Mouse (Mus musculus): ENCODE data around the gene Clic1. TPM values are rescaled to one million over a fixed set of nuclear protein-coding genes. Genes with fewer than 3 reads are reported as not detected.

Clic1 gene
- polyA plus RNA-seq, 1 experiment from 2014 or later, result 62.4 TPM

GRCm38 (mm10) chr17:35022541-35023060 lies 27.2 kb upstream of the Clic1 start:
- H3K9ac ChIP-seq, result no peak overlapping the region
- no peaks in the 10 kb centered on the region for H3K36me3 ChIP-seq (replicated peaks)
- WGBS, result 93% methylated on average over 8 of the region's 8 CpGs
- H3K4me2 ChIP-seq, result no peak overlapping the region
- H3K27ac ChIP-seq, result no peak overlapping the region
- ATAC-seq (replicated peaks), result no peak
- H3K4me1 ChIP-seq, result peaks cover 8% of the 10 kb centered on the region
- no peaks in the 10 kb centered on the region for H3K27me3 ChIP-seq (replicated peaks)
- H3K4me3 ChIP-seq, result no peak overlapping the region
- H3K9me3 ChIP-seq, result no peaks in the 10 kb centered on the region

DNA sequence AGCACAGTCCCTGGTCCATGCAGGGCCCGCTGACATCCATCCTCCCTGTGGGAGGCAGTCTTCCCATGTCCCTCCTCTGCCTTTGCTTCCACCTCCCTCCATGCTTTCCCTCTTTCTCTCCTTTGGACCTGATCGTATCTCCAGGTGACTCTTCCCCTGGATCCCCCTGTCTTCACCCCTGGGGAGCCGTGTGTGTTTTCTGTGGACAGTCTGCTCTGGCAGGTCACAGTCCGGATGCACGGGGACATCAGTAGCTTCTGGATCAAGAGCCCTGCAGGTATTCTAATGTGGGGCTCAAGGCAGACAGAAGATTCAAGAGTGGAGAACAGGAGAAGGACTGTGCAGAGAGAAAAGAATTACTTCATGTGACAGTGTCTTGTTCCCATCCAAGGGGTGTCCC lies 26.5 kb upstream of the Clic1 start:
- no peaks in the 10 kb centered on the region for H3K36me3 ChIP-seq (replicated peaks)
- no peak overlapping the region for H3K4me2 ChIP-seq
- H3K27ac ChIP-seq, result no peak overlapping the region
- no peak for ATAC-seq (replicated peaks)
- no peak overlapping the region for H3K9ac ChIP-seq
- WGBS, result 83% methylated on average over 5 of the region's 5 CpGs
- no peaks in the 10 kb centered on the region for H3K9me3 ChIP-seq
- H3K4me1 ChIP-seq, result peaks cover 8% of the 10 kb centered on the region
- no peaks in the 10 kb centered on the region for H3K27me3 ChIP-seq (replicated peaks)
- no peak overlapping the region for H3K4me3 ChIP-seq

GRCm38 (mm10) chr17:35023756-35024155 lies 26.0 kb upstream of the Clic1 start:
- Histone ChIP-seq H3K4me1 (peaks cover 8% of the 10 kb centered on the region), H3K4me3 (no peak overlapping the region), H3K27me3 (replicated peaks) (no peaks in the 10 kb centered on the region), H3K27ac (no peak overlapping the region), H3K9ac (no peak overlapping the region), H3K9me3 (no peaks in the 10 kb centered on the region), H3K4me2 (no peak overlapping the region), H3K36me3 (replicated peaks) (no peaks in the 10 kb centered on the region)
- ATAC-seq (replicated peaks), result no peak
- WGBS, result 81% methylated on average over 4 of the region's 4 CpGs

GRCm38 (mm10) chr17:35024261-35024660 lies 25.5 kb upstream of the Clic1 start:
- no peaks in the 10 kb centered on the region for H3K27me3 ChIP-seq (replicated peaks)
- peaks cover 8% of the 10 kb centered on the region for H3K4me1 ChIP-seq
- H3K27ac ChIP-seq, result no peak overlapping the region
- no peak overlapping the region for H3K4me3 ChIP-seq
- 74% methylated on average over 13 of the region's 13 CpGs for WGBS
- H3K36me3 ChIP-seq (replicated peaks), result no peaks in the 10 kb centered on the region
- H3K4me2 ChIP-seq, result no peak overlapping the region
- no peaks in the 10 kb centered on the region for H3K9me3 ChIP-seq
- no peak overlapping the region for H3K9ac ChIP-seq
- no peak for ATAC-seq (replicated peaks)

DNA sequence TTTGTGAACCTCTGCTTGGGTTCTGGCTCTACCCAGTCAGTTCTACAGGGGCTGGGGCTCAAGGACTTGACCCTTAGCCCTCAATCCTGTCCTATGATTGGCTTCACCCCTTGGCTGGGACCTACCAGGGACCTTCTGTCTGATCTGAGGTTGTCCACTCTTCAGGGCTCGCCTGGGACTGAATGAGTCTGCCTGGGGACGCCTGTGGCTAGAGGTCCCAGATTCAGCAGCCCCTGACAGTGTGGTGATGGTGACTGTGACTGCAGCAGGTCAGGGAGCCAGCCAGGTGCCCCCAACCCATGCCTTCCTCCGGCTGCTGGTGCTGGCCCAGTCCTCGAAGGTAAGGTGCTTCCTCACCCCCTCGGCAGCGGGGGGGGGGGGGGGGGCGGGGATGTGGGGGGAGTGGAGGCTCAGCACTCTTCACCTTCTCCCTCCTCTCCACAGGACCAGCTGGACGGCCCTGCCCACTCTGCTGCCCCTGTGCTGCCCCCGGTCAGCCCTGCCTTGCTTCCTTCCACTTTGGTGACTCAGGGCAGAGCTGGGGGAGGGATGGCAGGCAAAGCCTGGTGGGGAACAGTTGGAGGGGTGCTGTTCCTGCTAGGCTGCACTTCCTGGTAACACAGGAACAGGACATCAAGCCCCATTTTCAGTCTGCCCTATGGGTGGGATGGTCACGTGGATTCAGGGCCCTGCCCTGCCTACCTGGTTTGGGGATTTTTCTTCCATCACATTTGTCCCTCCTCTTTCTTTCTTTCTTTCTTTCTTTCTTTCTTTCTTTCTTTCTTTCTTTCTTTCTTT lies 24.9 kb upstream of the Clic1 start:
- WGBS, result 66% methylated on average over 8 of the region's 10 CpGs

DNA sequence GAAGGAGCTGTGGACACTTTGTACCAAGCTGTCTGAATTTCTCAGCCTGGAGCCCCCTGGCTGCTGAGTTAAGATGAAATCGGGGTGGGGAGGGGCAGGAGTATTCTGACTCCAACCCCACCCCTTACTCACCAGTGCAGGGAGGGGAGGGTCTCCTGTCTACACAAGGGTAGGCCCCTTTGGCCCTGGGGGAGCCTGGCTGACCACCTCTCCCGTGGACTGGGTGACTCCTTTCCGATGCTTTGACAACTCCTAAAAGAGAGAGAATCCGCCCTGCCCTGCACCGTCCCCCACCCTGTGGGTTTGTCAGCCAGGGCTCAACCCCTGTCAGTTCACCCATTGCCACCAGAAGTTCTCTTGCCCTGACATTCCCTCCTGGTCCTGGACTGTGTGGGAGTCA lies 23.6 kb upstream of the Clic1 start:
- Histone ChIP-seq H3K9ac (no peak overlapping the region), H3K4me3 (no peak overlapping the region), H3K9me3 (no peaks in the 10 kb centered on the region), H3K4me2 (no peak overlapping the region), H3K36me3 (replicated peaks) (no peaks in the 10 kb centered on the region), H3K27me3 (replicated peaks) (no peaks in the 10 kb centered on the region), H3K27ac (no peak overlapping the region), H3K4me1 (peaks cover 15% of the 10 kb centered on the region)
- no peak for ATAC-seq (replicated peaks)
- WGBS, result 84% methylated on average over 5 of the region's 5 CpGs

More for the DNA sequence above, 24.9 kb upstream of the Clic1 start:
- ATAC-seq (replicated peaks), result no peak
- Histone ChIP-seq H3K27me3 (replicated peaks) (no peaks in the 10 kb centered on the region), H3K9ac (no peak overlapping the region), H3K4me1 (peaks cover 13% of the 10 kb centered on the region), H3K4me3 (no peak overlapping the region), H3K36me3 (replicated peaks) (no peaks in the 10 kb centered on the region), H3K4me2 (no peak overlapping the region), H3K9me3 (no peaks in the 10 kb centered on the region), H3K27ac (no peak overlapping the region)

- H3K9me3 ChIP-seq, result no peaks in the 10 kb centered on the region
- peak; percentile 51; the same call in 1 of the 2 replicates for ATAC-seq (replicated peaks)
- 30% methylated on average over 13 of the region's 13 CpGs for WGBS
- no peaks in the 10 kb centered on the region for H3K27me3 ChIP-seq (replicated peaks)
- no peak within 1 kb of the TSS for H3K4me2 ChIP-seq
- H3K27ac ChIP-seq, result peak within 1 kb of the TSS; percentile 49
- H3K9ac ChIP-seq, result 0 out of 2 replicates have a peak within 1 kb of the TSS, but pooled peaks have one; percentile 3
- no peak within 1 kb of the TSS for H3K4me3 ChIP-seq
- H3K36me3 ChIP-seq (replicated peaks), result no peaks in the 10 kb centered on the region
- H3K4me1 ChIP-seq, result peaks cover 9% of the 10 kb centered on the region
Observed at GRCm38 (mm10) chr17:35027277-35028068, 22.3 kb upstream of the Clic1 start, which contains the start of gene Sapcd1. Gene Sapcd1, minus strand, starts transcription at chr17:35028016.

GRCm38 (mm10) chr17:35028315-35028714 lies 21.5 kb upstream of the Clic1 start:
- no peak for ATAC-seq (replicated peaks)
- H3K4me1 ChIP-seq, result peaks cover 9% of the 10 kb centered on the region
- H3K4me2 ChIP-seq, result no peak overlapping the region
- no peak overlapping the region for H3K27ac ChIP-seq
- no peaks in the 10 kb centered on the region for H3K9me3 ChIP-seq
- H3K9ac ChIP-seq, result no peak overlapping the region
- no peak overlapping the region for H3K4me3 ChIP-seq
- H3K27me3 ChIP-seq (replicated peaks), result no peaks in the 10 kb centered on the region
- H3K36me3 ChIP-seq (replicated peaks), result no peaks in the 10 kb centered on the region
- WGBS, result 85% methylated on average over 2 of the region's 2 CpGs

GRCm38 (mm10) chr17:35029691-35030532 lies 19.9 kb upstream of the Clic1 start:
- peak overlapping the region; percentile 46 for H3K4me2 ChIP-seq
- H3K4me3 ChIP-seq, result 0 out of 2 replicates have a peak overlapping the region, but pooled peaks have one; percentile 9
- H3K36me3 ChIP-seq (replicated peaks), result no peaks in the 10 kb centered on the region
- WGBS, result 29% methylated on average over 19 of the region's 19 CpGs
- no peaks in the 10 kb centered on the region for H3K9me3 ChIP-seq
- peak overlapping the region; percentile 25 for H3K9ac ChIP-seq
- ATAC-seq (replicated peaks), result 0 out of 2 replicates have a peak, but pooled peaks have one; percentile 31
- peaks cover 9% of the 10 kb centered on the region for H3K4me1 ChIP-seq
- H3K27me3 ChIP-seq (replicated peaks), result no peaks in the 10 kb centered on the region
- H3K27ac ChIP-seq, result no peak overlapping the region

DNA sequence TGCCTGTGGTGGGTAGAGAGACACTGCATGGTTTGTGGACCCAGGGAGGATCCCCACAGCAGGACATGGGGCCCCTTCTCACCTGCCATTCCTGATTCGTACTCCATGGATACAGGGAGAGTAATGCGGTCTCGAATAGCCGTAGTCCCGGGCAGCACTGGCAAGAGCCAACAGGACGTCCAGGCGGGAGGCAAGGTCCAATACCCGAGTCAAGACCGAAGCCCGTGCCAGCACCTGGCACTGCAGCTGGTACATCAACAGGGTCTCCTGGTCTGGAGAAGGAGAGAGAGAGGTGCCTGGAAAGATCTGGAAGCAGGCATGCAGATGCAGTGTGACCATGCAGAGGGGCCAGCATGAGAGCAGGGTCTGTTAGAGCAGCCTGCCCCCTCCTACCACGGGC lies 18.5 kb upstream of the Clic1 start:
- H3K4me1 ChIP-seq, result peaks cover 9% of the 10 kb centered on the region
- no peak overlapping the region for H3K4me3 ChIP-seq
- ATAC-seq (replicated peaks), result no peak
- no peak overlapping the region for H3K27ac ChIP-seq
- no peaks in the 10 kb centered on the region for H3K9me3 ChIP-seq
- no peak overlapping the region for H3K4me2 ChIP-seq
- H3K27me3 ChIP-seq (replicated peaks), result no peaks in the 10 kb centered on the region
- no peaks in the 10 kb centered on the region for H3K36me3 ChIP-seq (replicated peaks)
- H3K9ac ChIP-seq, result no peak overlapping the region
- WGBS, result 91% methylated on average over 11 of the region's 11 CpGs

DNA sequence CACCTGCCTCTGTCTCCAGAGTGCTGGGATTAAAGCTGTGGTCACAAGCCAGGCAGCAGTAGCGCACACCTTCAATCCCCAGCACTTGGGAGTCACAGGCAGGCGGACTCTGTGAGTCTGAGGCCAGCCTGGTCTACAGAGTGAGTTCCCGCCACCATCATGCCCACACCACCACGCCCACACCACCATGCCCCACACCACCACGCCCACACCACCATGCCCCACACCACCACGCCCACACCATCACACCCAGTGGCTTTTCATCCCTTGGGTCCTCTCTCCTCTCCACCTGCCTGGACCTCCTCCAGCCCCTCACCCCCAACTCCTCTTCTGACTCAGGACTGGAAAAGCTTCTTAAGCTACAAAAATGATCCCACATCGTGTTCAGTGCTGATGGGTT lies 17.9 kb upstream of the Clic1 start:
- no peak overlapping the region for H3K4me3 ChIP-seq
- 91% methylated on average over 7 of the region's 7 CpGs for WGBS
- no peak overlapping the region for H3K4me2 ChIP-seq
- no peaks in the 10 kb centered on the region for H3K27me3 ChIP-seq (replicated peaks)
- no peak overlapping the region for H3K27ac ChIP-seq
- no peaks in the 10 kb centered on the region for H3K9me3 ChIP-seq
- H3K4me1 ChIP-seq, result peaks cover 9% of the 10 kb centered on the region
- no peaks in the 10 kb centered on the region for H3K36me3 ChIP-seq (replicated peaks)
- no peak for ATAC-seq (replicated peaks)
- H3K9ac ChIP-seq, result no peak overlapping the region
